Comparison of ENCODE assay signal across 26 mouse cellular contexts in genomic region chr16:90433551-90433950, GRCm38 (mm10). TPM values are rescaled to one million over a fixed set of nuclear protein-coding genes. Genes with fewer than 3 reads are reported as not detected.
"Had no signal": no experiment of that assay in that cellular context is flagged by ENCODE, and none has a peak within 500 bp of the region (broad histone marks: within the 10 kb centered on the region; RNA-seq: fewer than 3 reads in every experiment).

No protein-coding gene starts in this region.

- H3K9me3 ChIP-seq: embryonic facial prominence, embryonic 15.5 days; forebrain, embryonic 15.5 days; heart, embryonic 10.5 days had no signal

- H3K9ac ChIP-seq: embryonic facial prominence, embryonic 12.5 days; embryonic facial prominence, embryonic 13.5 days; embryonic facial prominence, embryonic 15.5 days; forebrain, embryonic 12.5 days; forebrain, embryonic 13.5 days; forebrain, embryonic 15.5 days; forebrain, postnatal 0 days had no signal

- H3K4me3 ChIP-seq: embryonic facial prominence, embryonic 10.5 days; embryonic facial prominence, embryonic 12.5 days; embryonic facial prominence, embryonic 13.5 days; embryonic facial prominence, embryonic 15.5 days; erythroblast, embryonic 14.5 days; forebrain, embryonic 10.5 days; forebrain, embryonic 12.5 days; forebrain, embryonic 13.5 days; forebrain, embryonic 15.5 days; gastrocnemius, adult 2 months; heart, adult 2 months; heart, embryonic 10.5 days had no signal

- DNase-seq: cerebellum, postnatal 10 days; cerebellum, postnatal 14 days; cerebellum, postnatal 25 days; cerebellum, postnatal 36 days; embryo, embryonic 11 days; forebrain, postnatal 0 days; gastrocnemius, adult 2 months; gastrocnemius, postnatal 10 days; gastrocnemius, postnatal 14 days; gastrocnemius, postnatal 25 days; gastrocnemius, postnatal 36 days; heart, adult 11 months; heart, adult 18-20 months; heart, adult 2 months had no signal

- H3K27ac ChIP-seq: embryonic facial prominence, embryonic 10.5 days; embryonic facial prominence, embryonic 12.5 days; embryonic facial prominence, embryonic 13.5 days; embryonic facial prominence, embryonic 15.5 days; forebrain, embryonic 10.5 days; forebrain, embryonic 12.5 days; forebrain, embryonic 13.5 days; forebrain, embryonic 15.5 days; gastrocnemius, adult 2 months; heart, adult 2 months; heart, embryonic 10.5 days had no signal

RNA-seq across cellular contexts. Expression of gene Hunk, which starts 47.7 kb away (rescaled TPM):
- total RNA-seq: common myeloid progenitor, adult 5-6 weeks; granulocyte monocyte progenitor cell, adult 5-6 weeks had no signal
